Mouse (Mus musculus) c-Kit-positive CD71-negative TER-119-negative erythroid progenitor cells, embryonic 14.5 days (primary cell): ENCODE measurements at regions not wholly inside any gene's neighbourhood (a gene's known extent, or its start where the extent isn't known, plus 50 kb on each side); places are given as distances from the start of the nearest gene placed in this dataset.

Experiments
- DNase-seq: peaks from one replicate; pipeline ENCODE4 v3.0.0-alpha.2; 2013; ENCODE audit warnings: low read depth

DNA sequence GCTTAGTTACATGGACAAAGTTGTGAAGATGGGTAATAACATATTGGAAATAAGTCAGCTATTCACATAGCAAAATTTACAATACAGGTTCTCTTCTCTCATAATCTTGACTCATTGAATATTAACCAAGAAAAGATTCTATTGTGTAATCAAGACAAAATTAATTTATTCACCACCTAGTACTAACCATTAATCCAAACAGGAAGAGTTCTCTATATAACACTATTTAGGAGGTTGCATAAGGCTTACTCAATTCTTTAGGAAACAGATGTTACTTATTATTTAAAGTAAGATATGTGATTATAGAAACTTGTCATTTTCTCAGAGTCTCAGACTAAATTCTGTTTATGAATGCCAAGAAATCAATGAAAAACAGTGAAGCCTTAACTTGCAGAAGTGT, 600.4 kb upstream of the Tusc1 start:
- no peak for DNase-seq

GRCm38 (mm10) chr4:93927117-93927516, 591.8 kb upstream of the Tusc1 start:
- no peak for DNase-seq

- DNase-seq, result no peak
Observed at GRCm38 (mm10) chr4:93924402-93924801, 589.1 kb upstream of the Tusc1 start.

DNA sequence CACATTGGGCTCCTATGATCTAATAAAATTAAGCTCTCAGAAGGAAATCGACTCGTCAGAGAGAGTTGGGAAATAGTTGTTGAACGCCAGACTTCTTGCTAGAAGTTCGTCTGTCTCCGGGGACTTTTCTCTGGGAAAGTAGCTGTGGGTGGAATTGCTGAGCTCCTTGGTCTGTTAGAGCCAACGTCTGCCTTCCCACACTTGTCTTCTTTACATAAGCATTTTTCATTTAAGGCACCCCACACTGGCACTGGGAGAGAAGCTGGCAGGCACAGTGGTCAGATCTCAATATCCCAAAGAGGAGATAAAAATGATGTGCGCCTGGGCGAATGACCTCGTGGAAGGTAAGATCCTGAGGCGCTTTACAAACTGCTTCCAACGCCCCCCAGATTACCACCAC, 551.3 kb upstream of the Tusc1 start:
- DNase-seq, result no peak

GRCm38 (mm10) chr4:93881318-93881717, 546.0 kb upstream of the Tusc1 start:
- DNase-seq, result no peak

- no peak for DNase-seq
Observed at GRCm38 (mm10) chr4:93879351-93879872, 544.1 kb upstream of the Tusc1 start.

DNA sequence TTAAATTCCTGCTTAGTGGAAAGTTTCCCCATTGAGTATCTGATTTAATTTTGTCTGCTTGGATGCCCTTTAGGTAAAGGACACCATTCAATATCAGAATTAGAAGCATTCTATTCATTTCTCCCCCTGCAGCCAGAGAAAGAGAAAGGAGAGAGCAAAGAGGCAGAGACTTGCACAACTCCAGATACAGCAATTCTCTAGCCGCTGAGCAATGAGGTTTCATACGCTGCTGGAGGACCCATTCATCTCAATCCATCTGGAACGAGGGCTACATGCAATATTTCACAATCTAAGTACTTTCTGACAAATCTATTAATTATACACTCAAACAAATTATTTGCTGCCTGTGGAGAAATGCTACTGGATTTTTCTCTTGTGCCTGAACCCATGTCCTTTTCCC, 538.0 kb upstream of the Tusc1 start:
- DNase-seq, result no peak

DNA sequence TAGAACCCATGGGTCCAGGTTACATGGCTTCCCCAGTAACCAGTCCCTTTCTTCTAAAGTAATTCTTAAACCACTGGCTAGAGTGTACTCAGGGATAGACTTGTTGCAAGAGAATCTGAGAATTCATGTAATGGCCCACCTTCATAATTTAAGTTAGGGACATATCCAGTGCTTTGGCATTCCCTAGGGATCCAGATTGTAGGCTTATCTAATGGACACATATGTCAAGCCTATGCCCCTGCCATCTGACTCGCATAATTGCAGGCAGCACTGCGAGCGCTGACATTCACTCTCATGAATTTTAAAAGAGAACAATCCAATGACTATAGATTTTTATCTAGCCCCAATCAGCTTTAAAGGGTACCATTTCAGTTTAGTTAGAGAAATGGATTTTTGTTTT, 518.1 kb upstream of the Tusc1 start:
- no peak for DNase-seq

DNA sequence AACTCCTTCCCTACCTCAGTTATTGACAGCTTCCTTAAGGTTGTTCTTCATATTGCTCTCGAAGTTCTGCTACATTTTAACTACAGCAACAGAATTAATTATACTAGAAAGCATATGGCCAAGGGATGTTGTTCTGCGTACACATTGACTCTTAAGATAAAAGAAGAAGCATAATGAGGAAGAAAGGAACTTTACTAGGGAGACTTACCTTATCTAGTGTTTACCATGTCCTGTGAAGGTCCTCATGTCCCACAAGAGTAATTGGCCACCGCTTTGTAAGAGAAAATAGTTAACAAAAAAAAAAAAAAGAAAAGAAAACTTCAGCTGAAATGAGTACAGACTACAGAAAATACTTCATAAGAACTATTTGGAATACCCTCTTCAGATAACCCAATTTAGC, 513.9 kb upstream of the Tusc1 start:
- no peak for DNase-seq

- no peak for DNase-seq
Observed at GRCm38 (mm10) chr4:93830701-93831100, 495.4 kb upstream of the Tusc1 start.

- no peak for DNase-seq
Observed at GRCm38 (mm10) chr4:93793104-93793503, 457.8 kb upstream of the Tusc1 start.

DNA sequence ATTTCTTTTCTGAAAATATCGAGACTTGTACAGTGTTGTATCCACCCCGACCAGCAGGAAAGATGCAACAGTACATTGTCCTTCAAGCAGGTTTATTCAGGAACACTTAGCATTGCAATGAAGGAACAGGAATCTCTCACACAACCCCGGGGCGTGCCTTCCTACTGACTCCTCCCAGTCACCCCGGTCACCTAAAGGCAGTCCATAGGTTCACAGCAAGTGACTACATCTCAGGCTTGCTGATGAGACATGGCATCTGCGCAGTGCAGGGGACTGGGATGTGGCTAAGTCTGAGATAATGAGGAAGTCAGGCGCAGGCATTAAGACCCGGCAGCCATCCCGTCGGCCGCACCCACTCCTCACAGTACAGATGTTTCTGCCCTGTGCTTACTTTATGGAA, 454.8 kb upstream of the Tusc1 start:
- DNase-seq, result no peak

GRCm38 (mm10) chr4:93754497-93754896, 419.2 kb upstream of the Tusc1 start:
- no peak for DNase-seq

DNA sequence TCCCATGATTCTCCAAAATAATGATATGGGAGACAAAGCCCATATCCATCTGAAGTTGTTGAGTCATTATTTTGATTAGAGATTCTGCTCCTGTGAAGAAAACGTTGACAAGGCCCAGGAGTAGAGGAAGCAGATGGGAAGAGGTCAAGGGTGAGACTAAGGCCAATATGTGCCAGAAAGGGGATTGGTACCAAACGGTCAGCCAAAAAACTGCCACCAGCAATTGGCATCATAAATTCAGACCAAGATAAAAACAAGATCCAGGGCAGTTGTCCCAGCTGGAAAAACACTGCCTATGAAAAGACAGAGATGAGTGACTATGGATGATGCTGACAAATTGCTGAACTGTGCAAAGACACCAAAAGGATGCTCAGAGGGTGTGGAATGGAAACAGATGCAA, 411.0 kb upstream of the Tusc1 start:
- no peak for DNase-seq

DNA sequence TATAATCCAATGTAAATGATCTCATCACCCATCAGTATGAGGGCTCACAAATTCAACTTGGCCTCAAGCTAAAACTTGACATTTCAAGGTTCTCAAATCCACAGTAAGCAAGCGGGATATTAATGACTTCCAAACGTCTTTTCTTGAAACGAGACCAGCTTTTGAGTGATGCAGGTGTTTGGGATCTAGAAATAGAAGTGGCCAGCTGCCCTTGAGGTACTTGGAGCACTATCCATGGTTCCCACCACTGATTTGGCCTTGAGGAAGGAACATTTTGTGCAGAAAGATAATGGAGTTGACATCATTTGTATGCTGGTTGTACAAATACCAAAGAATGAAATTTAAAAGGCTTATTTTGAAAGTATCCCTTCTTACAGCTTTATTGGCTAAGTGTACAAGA, 378.4 kb upstream of the Tusc1 start:
- DNase-seq, result no peak

DNA sequence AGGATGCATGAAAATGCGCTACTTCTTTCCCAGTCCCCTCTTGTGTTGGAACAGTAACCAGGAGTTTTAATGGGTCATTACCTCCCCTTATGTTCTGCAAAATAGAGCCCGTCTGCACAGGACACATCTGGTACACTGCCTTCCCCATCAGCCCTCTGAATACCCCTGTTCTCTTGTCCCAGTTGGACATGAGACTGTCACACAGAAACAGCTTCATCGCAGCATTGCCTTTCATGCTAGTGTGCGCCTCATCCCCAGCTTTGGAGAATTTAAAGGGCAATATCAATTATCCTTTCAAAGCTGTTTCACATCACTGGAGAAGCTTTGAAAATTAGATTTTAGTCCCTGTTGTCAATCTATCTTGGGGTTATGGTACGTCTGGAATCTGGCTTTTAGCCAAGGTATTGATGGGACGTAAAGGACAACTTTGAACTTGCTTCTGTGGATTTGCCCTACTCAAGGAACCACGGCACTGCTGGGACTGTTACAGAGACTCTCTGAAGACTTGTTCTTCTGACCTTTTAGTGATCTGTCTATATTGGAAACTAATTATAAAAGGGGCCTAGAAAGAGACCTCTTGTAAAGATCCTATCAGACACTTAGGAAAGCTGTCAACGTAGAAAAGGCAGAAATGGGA, 341.2 kb upstream of the Tusc1 start:
- DNase-seq, result no peak

DNA sequence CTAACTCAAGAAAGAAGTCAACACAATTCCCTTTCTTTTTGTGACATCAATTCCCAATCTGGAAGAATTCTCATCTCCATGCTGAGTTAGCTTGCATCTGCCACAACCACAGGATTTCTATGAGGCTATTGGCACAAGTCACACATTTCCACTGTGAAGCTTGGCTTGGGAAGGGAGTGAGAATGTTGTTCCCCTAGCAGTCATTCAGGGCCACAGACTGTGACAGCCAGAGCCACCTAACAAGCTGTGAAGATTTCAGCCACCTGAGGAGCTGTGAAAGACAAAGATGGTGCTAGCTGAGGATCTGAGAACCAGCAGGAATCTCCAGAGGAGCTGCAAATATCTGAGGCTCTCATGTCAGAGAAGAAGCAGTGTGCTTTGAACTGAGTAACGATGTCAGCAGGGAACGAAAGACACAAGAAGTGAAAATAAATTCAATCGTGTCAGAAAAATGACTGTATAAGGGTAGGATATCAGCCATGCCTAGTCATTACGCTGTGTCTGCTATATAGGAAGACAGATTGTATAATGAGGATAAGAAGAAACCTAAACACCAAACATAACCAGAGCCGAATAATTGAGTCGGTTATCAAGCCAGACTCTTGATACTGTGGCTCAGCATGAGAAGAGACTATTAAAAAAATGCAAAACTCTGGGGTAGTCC, 340.6 kb upstream of the Tusc1 start:
- no peak for DNase-seq

- no peak for DNase-seq
Observed at GRCm38 (mm10) chr4:93669050-93669449, 333.7 kb upstream of the Tusc1 start.

- no peak for DNase-seq
Observed at GRCm38 (mm10) chr4:93664293-93664692, 329.0 kb upstream of the Tusc1 start.

- DNase-seq, result no peak
Observed at GRCm38 (mm10) chr4:93638207-93638606, 302.9 kb upstream of the Tusc1 start.

GRCm38 (mm10) chr4:93598474-93598873, 263.2 kb upstream of the Tusc1 start:
- no peak for DNase-seq

- DNase-seq, result no peak
Observed at GRCm38 (mm10) chr4:93584328-93584727, 249.0 kb upstream of the Tusc1 start.

DNA sequence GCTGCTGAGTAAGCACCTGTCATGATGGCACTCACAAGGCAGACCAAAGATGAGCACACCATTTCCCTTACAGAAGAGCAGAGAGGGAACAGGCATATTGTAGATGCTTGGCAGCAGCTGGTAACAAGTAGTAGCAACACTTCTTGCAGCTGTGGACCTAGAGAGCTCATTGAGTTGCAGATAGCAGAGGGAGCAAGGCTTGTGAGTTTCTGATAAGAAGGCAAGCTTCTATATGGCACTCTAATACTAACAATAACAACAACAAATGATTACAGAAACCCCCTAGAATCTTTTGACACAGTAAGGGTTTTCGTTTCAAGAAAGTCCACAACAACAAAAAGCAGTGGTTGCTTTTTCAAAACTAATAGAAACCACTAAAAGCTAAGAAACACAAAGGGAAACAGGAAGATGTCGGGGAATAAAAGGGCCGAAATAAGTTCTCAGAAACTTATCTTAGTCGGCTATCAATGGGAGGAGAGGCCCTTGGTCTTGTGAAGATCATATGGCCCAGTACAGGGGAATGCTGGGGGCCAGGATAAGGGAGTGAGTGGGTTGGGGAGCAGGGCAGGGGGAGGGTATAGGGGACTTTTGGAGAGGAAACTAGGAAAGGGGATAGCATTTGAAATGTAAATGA, 248.5 kb upstream of the Tusc1 start:
- DNase-seq, result peak; percentile 13
